Mouse (Mus musculus) embryonic facial prominence, embryonic 12.5 days (tissue): ENCODE measurements at regions not wholly inside any gene's neighbourhood (a gene's known extent, or its start where the extent isn't known, plus 50 kb on each side); places are given as distances from the start of the nearest gene placed in this dataset.

Experiments
- ATAC-seq: fragments of 200-750 bp; cut with Nextera tagmentation; 2 replicates; pipeline ENCODE4 v1.8.0; 2017; ENCODE audit not compliant: insufficient number of reproducible peaks, insufficient read depth, low FRiP score, low TSS enrichment
- H3K27ac ChIP-seq: fragments of 300-500 bp; sonication (generic); 2 replicates; pipeline ENCODE4 v1.5.1; 2016; ENCODE audit warnings: mild to moderate bottlenecking
- H3K27me3 ChIP-seq: fragments of 300-500 bp; sonication (generic); 2 replicates; pipeline ENCODE4 v1.6.1; 2016; ENCODE audit warnings: mild to moderate bottlenecking, moderate library complexity
- H3K36me3 ChIP-seq: fragments of 300-500 bp; sonication (generic); 2 replicates; pipeline ENCODE4 v1.6.1; 2016; ENCODE audit warnings: mild to moderate bottlenecking
- H3K4me1 ChIP-seq: fragments of 300-500 bp; sonication (generic); 2 replicates; pipeline ENCODE4 v1.6.1; 2016
- H3K4me2 ChIP-seq: fragments of 300-500 bp; sonication (generic); replicated peaks from 2 replicates; pipeline ENCODE4 v1.6.1; 2016; ENCODE audit warnings: mild to moderate bottlenecking, moderate library complexity
- H3K4me3 ChIP-seq: fragments of 300-500 bp; sonication (generic); 2 replicates; pipeline ENCODE4 v1.5.1; 2016; ENCODE audit warnings: mild to moderate bottlenecking
- H3K9ac ChIP-seq: fragments of 300-500 bp; sonication (generic); 2 replicates; pipeline ENCODE4 v1.6.1; 2016; ENCODE audit warnings: mild to moderate bottlenecking, moderate library complexity
- H3K9me3 ChIP-seq: fragments of 300-500 bp; sonication (generic); 2 replicates; pipeline ENCODE4 v1.6.1; 2016; ENCODE audit warnings: mild to moderate bottlenecking, moderate library complexity
- WGBS: fragments of 180-500 bp; shearing (Covaris S2); methylation state at CpG from one replicate; pipeline ENCODE4 v1.1.7; 2016; 5-methylcytosine and 5-hydroxymethylcytosine counted together

GRCm38 (mm10) chr11:32965418-32965817 is 141.0 kb upstream of the Smim23 start:
- Histone ChIP-seq H3K9ac (no peak overlapping the region), H3K4me2 (no peak overlapping the region), H3K36me3 (no peaks in the 10 kb centered on the region), H3K4me3 (no peak overlapping the region), H3K27me3 (0 out of 2 replicates have a peak, but pooled peaks cover 3% of the 10 kb centered on the region), H3K4me1 (0 out of 2 replicates have a peak, but pooled peaks cover 8% of the 10 kb centered on the region), H3K9me3 (no peaks in the 10 kb centered on the region), H3K27ac (no peak overlapping the region)
- no peak for ATAC-seq
- WGBS = 67% methylated on average over 2 of the region's 2 CpGs

- Histone ChIP-seq H3K9ac (no peak overlapping the region), H3K27me3 (no peaks in the 10 kb centered on the region), H3K36me3 (no peaks in the 10 kb centered on the region), H3K27ac (no peak overlapping the region), H3K4me2 (no peak overlapping the region), H3K4me1 (0 out of 2 replicates have a peak, but pooled peaks cover 8% of the 10 kb centered on the region), H3K9me3 (no peaks in the 10 kb centered on the region), H3K4me3 (no peak overlapping the region)
- peak; percentile 53; the same call in 1 of the 2 replicates for ATAC-seq
- 11% methylated on average over 6 of the region's 6 CpGs for WGBS
Observed at GRCm38 (mm10) chr11:32963625-32964293, 139.4 kb upstream of the Smim23 start.

- Histone ChIP-seq H3K4me2 (no peak overlapping the region), H3K27me3 (peaks cover 5% of the 10 kb centered on the region), H3K36me3 (no peaks in the 10 kb centered on the region), H3K4me1 (0 out of 2 replicates have a peak, but pooled peaks cover 8% of the 10 kb centered on the region), H3K9ac (no peak overlapping the region), H3K27ac (no peak overlapping the region), H3K9me3 (no peaks in the 10 kb centered on the region), H3K4me3 (no peak overlapping the region)
- no peak for ATAC-seq
- WGBS = 73% methylated on average over 3 of the region's 3 CpGs
Observed at GRCm38 (mm10) chr11:32961600-32961999, 137.2 kb upstream of the Smim23 start.

- Histone ChIP-seq H3K9me3 (no peaks in the 10 kb centered on the region), H3K27ac (no peak overlapping the region), H3K9ac (no peak overlapping the region), H3K4me2 (no peak overlapping the region), H3K27me3 (peaks cover 5% of the 10 kb centered on the region), H3K4me3 (no peak overlapping the region), H3K4me1 (0 out of 2 replicates have a peak, but pooled peaks cover 6% of the 10 kb centered on the region), H3K36me3 (no peaks in the 10 kb centered on the region)
- 80% methylated on average over 5 of the region's 5 CpGs for WGBS
- no peak for ATAC-seq
Observed at GRCm38 (mm10) chr11:32958961-32959360, 134.6 kb upstream of the Smim23 start.

- WGBS = 32% methylated on average over 7 of the region's 7 CpGs
- H3K9me3 ChIP-seq = no peaks in the 10 kb centered on the region
- H3K4me1 ChIP-seq = no peaks in the 10 kb centered on the region
- no peak overlapping the region for H3K27ac ChIP-seq
- H3K36me3 ChIP-seq = no peaks in the 10 kb centered on the region
- peaks cover 5% of the 10 kb centered on the region for H3K27me3 ChIP-seq
- 0 out of 2 replicates have a peak, but pooled peaks have one; percentile 53 for ATAC-seq
- H3K4me2 ChIP-seq = no peak overlapping the region
- H3K9ac ChIP-seq = no peak overlapping the region
- no peak overlapping the region for H3K4me3 ChIP-seq
Observed at GRCm38 (mm10) chr11:32956993-32957392, 132.6 kb upstream of the Smim23 start.

GRCm38 (mm10) chr11:32952271-32952670 is 127.9 kb upstream of the Smim23 start:
- no peak overlapping the region for H3K4me3 ChIP-seq
- no peaks in the 10 kb centered on the region for H3K27me3 ChIP-seq
- no peak for ATAC-seq
- H3K36me3 ChIP-seq = no peaks in the 10 kb centered on the region
- H3K9ac ChIP-seq = no peak overlapping the region
- no peak overlapping the region for H3K4me2 ChIP-seq
- no peaks in the 10 kb centered on the region for H3K4me1 ChIP-seq
- no peaks in the 10 kb centered on the region for H3K9me3 ChIP-seq
- no peak overlapping the region for H3K27ac ChIP-seq

- no peak overlapping the region for H3K27ac ChIP-seq
Observed at GRCm38 (mm10) chr11:32948132-32948531, 123.7 kb upstream of the Smim23 start.

GRCm38 (mm10) chr11:32946481-32947001 is 122.1 kb upstream of the Smim23 start:
- 57% methylated on average over 3 of the region's 3 CpGs for WGBS

More at GRCm38 (mm10) chr11:32948132-32948531, 123.7 kb upstream of the Smim23 start:
- ATAC-seq = no peak
- Histone ChIP-seq H3K4me2 (no peak overlapping the region), H3K4me3 (no peak overlapping the region), H3K9me3 (no peaks in the 10 kb centered on the region), H3K4me1 (no peaks in the 10 kb centered on the region), H3K9ac (no peak overlapping the region), H3K36me3 (no peaks in the 10 kb centered on the region), H3K27me3 (no peaks in the 10 kb centered on the region)
- WGBS = 49% methylated on average over 4 of the region's 4 CpGs

GRCm38 (mm10) chr11:32945071-32945470 is 120.7 kb upstream of the Smim23 start:
- Histone ChIP-seq H3K4me1 (peaks cover 6% of the 10 kb centered on the region; the same call in 1 of the 2 replicates), H3K9ac (no peak overlapping the region), H3K27ac (no peak overlapping the region), H3K4me2 (no peak overlapping the region), H3K9me3 (no peaks in the 10 kb centered on the region), H3K4me3 (no peak overlapping the region), H3K27me3 (no peaks in the 10 kb centered on the region), H3K36me3 (no peaks in the 10 kb centered on the region)
- 62% methylated on average over 2 of the region's 2 CpGs for WGBS
- ATAC-seq = no peak

More at GRCm38 (mm10) chr11:32946481-32947001, 122.1 kb upstream of the Smim23 start:
- Histone ChIP-seq H3K36me3 (no peaks in the 10 kb centered on the region), H3K4me1 (peaks cover 6% of the 10 kb centered on the region; the same call in 1 of the 2 replicates), H3K27me3 (no peaks in the 10 kb centered on the region), H3K27ac (no peak overlapping the region), H3K4me3 (no peak overlapping the region), H3K9me3 (no peaks in the 10 kb centered on the region), H3K9ac (no peak overlapping the region), H3K4me2 (no peak overlapping the region)
- ATAC-seq = no peak

GRCm38 (mm10) chr11:32941331-32942009 is 117.1 kb upstream of the Smim23 start:
- Histone ChIP-seq H3K9me3 (no peaks in the 10 kb centered on the region), H3K27ac (no peak overlapping the region; the same call in 1 of the 2 replicates), H3K9ac (no peak overlapping the region), H3K27me3 (peaks cover 10% of the 10 kb centered on the region), H3K4me1 (peaks cover 6% of the 10 kb centered on the region; the same call in 1 of the 2 replicates), H3K4me2 (no peak overlapping the region), H3K36me3 (no peaks in the 10 kb centered on the region), H3K4me3 (no peak overlapping the region)
- no peak for ATAC-seq
- WGBS = 65% methylated on average over 5 of the region's 5 CpGs

GRCm38 (mm10) chr11:32939102-32939501 is 114.7 kb upstream of the Smim23 start:
- H3K4me1 ChIP-seq = peaks cover 6% of the 10 kb centered on the region; the same call in 1 of the 2 replicates
- H3K9me3 ChIP-seq = no peaks in the 10 kb centered on the region
- H3K36me3 ChIP-seq = no peaks in the 10 kb centered on the region
- H3K27ac ChIP-seq = no peak overlapping the region
- no peak overlapping the region; the same call in 1 of the 2 replicates for H3K9ac ChIP-seq
- H3K4me3 ChIP-seq = no peak overlapping the region
- ATAC-seq = no peak
- WGBS = 76% methylated on average over 1 of the region's 1 CpGs
- no peak overlapping the region for H3K4me2 ChIP-seq
- peaks cover 10% of the 10 kb centered on the region for H3K27me3 ChIP-seq

GRCm38 (mm10) chr11:32937167-32937566 is 112.8 kb upstream of the Smim23 start:
- 42% methylated on average over 1 of the region's 1 CpGs for WGBS
- Histone ChIP-seq H3K27me3 (peaks cover 10% of the 10 kb centered on the region), H3K9me3 (no peaks in the 10 kb centered on the region), H3K9ac (no peak overlapping the region), H3K4me3 (no peak overlapping the region), H3K4me2 (no peak overlapping the region), H3K27ac (no peak overlapping the region), H3K4me1 (peaks cover 4% of the 10 kb centered on the region; the same call in 1 of the 2 replicates), H3K36me3 (no peaks in the 10 kb centered on the region)
- ATAC-seq = no peak
